ENCODE assay signal across 9 mouse cellular contexts in the genomic region with DNA sequence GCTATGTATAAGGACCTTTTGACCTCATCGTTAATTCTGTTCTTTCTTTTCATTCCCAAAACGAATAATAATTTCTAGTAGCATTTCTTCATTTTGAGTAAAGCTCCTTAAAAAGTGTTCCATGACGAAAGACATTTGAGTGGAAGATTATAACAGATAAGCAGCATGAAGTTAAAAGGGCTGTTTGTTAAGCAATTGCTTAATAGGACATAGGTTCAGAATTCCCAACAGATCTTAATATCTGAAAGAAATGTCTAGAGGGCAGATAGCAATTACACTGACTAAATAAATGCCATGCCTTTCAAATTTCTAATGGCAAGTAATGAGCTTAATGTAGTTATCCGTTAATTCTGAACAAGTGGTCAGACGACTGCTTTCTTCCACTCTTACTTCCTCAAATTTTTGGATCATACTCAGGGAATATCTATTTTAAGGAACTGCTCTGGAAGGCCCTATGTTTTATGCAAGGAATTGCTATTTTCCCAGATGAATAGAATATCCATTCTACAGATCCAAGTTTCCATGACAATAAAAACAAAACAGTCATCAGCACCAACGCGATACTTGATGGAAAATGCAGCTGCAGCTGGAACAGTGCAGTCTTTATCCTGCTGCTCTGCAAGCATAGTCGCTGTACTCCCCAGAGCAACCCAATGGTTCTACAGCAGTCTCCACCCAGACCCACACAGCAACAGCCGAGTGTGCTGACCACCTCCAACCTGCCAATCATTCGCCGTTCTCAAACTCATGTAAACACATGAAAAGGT.
DNase-seq lines count a peak whose midpoint lies in the region; ATAC-seq and TF ChIP-seq lines count a peak whose summit lies in the region.
"Had no signal": no experiment of that assay in that cellular context is flagged by ENCODE, and none has a peak within 500 bp of the region (broad histone marks: within the 10 kb centered on the region; RNA-seq: fewer than 3 reads in every experiment).

No protein-coding gene starts in this region.

- H3K36me3 ChIP-seq in lung, embryonic 14.5 days (ENCODE audit: insufficient read depth) = 0 out of 2 replicates have a peak, but pooled peaks cover 3% of the 10 kb centered on the region
- no peaks in the 10 kb centered on the region for H3K36me3 ChIP-seq in forebrain, embryonic 14.5 days (ENCODE audit: control insufficient read depth, insufficient read depth, low read length)
- no peaks in the 10 kb centered on the region for H3K36me3 ChIP-seq in limb, embryonic 15.5 days

- H3K4me2 ChIP-seq in lung, embryonic 14.5 days = no peak overlapping the region
- 0 out of 2 replicates have a peak overlapping the region, but pooled peaks have one; percentile 10 for H3K4me2 ChIP-seq in forebrain, embryonic 14.5 days (ENCODE audit: low read length)
- H3K4me2 ChIP-seq in limb, embryonic 15.5 days = 0 out of 2 replicates have a peak overlapping the region, but pooled peaks have one; percentile 5

- H3K27ac ChIP-seq in lung, embryonic 14.5 days (ENCODE audit: low read depth) = no peak overlapping the region
- peak overlapping the region; percentile 52; the same call in 1 of the 2 replicates for H3K27ac ChIP-seq in forebrain, embryonic 14.5 days (ENCODE audit: low read depth, low read length)
- peak overlapping the region; percentile 67 for H3K27ac ChIP-seq in limb, embryonic 15.5 days

- peak; percentile 70 for DNase-seq in lung, embryonic 14.5 days
- DNase-seq in lung, postnatal 14 days = no peak
- DNase-seq in forebrain, embryonic 14.5 days (ENCODE audit: low spot score) = peak; percentile 81
- DNase-seq in heart, postnatal 25 days (ENCODE audit: low spot score) = peak; percentile 35
- DNase-seq in thymus, postnatal 0 days (ENCODE audit: low spot score) = no peak
- DNase-seq in adrenal gland, postnatal 4 days (ENCODE audit: low spot score in 2 of 2) = no peak

- no peaks in the 10 kb centered on the region for H3K9me3 ChIP-seq in lung, embryonic 14.5 days (ENCODE audit: low read depth, low read length)
- H3K9me3 ChIP-seq in forebrain, embryonic 14.5 days (replicated peaks; ENCODE audit: control insufficient read depth, low read length) = no peaks in the 10 kb centered on the region
- H3K9me3 ChIP-seq in limb, embryonic 15.5 days = no peaks in the 10 kb centered on the region

- ATAC-seq in lung, embryonic 14.5 days (ENCODE audit: insufficient read depth) = peak; percentile 71
- ATAC-seq in forebrain, embryonic 14.5 days = peak; percentile 93
- ATAC-seq in limb, embryonic 15.5 days (ENCODE audit: insufficient number of reproducible peaks, low FRiP score, low TSS enrichment, low read depth) = peak; percentile 79; the same call in 1 of the 2 replicates
- ATAC-seq in erythroid progenitor cell, adult 5-6 weeks (replicated peaks; ENCODE audit: low FRiP score, poor library complexity, severe bottlenecking) = no peak
- ATAC-seq: Patski had no signal

- H3K4me3 ChIP-seq in lung, embryonic 14.5 days (ENCODE audit: low read depth, low read length) = no peak overlapping the region
- H3K4me3 ChIP-seq in forebrain, embryonic 14.5 days (ENCODE audit: low read depth, low read length) = no peak overlapping the region
- no peak overlapping the region for H3K4me3 ChIP-seq in limb, embryonic 15.5 days

- H3K4me1 ChIP-seq in lung, embryonic 14.5 days (ENCODE audit: insufficient read depth) = peaks cover 3% of the 10 kb centered on the region; the same call in 1 of the 2 replicates
- H3K4me1 ChIP-seq in forebrain, embryonic 14.5 days (ENCODE audit: control insufficient read depth, insufficient read depth, low read length) = no peaks in the 10 kb centered on the region
- peaks cover 3% of the 10 kb centered on the region; the same call in 1 of the 2 replicates for H3K4me1 ChIP-seq in limb, embryonic 15.5 days

- intact Hi-C loops in heart, postnatal 25 days (cut with DNase I) = loop anchor here (5.0 kb wide), 3 partner anchors 62 to 153 kb away; a partner anchor contains a TSS

- 55% methylated on average over 11 of the region's 11 CpGs for WGBS in lung, embryonic 14.5 days
- 25% methylated on average over 11 of the region's 11 CpGs for WGBS in forebrain, embryonic 14.5 days
- 50% methylated on average over 11 of the region's 11 CpGs for WGBS in limb, embryonic 15.5 days

- no peak overlapping the region for H3K9ac ChIP-seq in lung, embryonic 14.5 days
- no peak overlapping the region for H3K9ac ChIP-seq in forebrain, embryonic 14.5 days (ENCODE audit: low read length)
- no peak overlapping the region for H3K9ac ChIP-seq in limb, embryonic 15.5 days

- H3K27me3 ChIP-seq in lung, embryonic 14.5 days (ENCODE audit: insufficient read depth, low read length) = no peaks in the 10 kb centered on the region
- H3K27me3 ChIP-seq in forebrain, embryonic 14.5 days (replicated peaks; ENCODE audit: control insufficient read depth, insufficient read depth, low read length) = no peaks in the 10 kb centered on the region
- no peaks in the 10 kb centered on the region for H3K27me3 ChIP-seq in limb, embryonic 15.5 days
- H3K27me3 ChIP-seq: Patski had no signal

- TF ChIP-seq CTCF in lung, embryonic 14.5 days (IDR thresholded peaks at IDR 0.05; ENCODE audit: low read depth) = no peak

Comparison
In these comparisons a context has a peak if more than half of its experiments do, and no peak if none do; other contexts are left out.
1. DNase-seq: peak in lung, embryonic 14.5 days (single experiment), forebrain, embryonic 14.5 days (single experiment) and heart, postnatal 25 days (single experiment); none in lung, postnatal 14 days (single experiment), thymus, postnatal 0 days (single experiment) and adrenal gland, postnatal 4 days (0 of 2).